Mouse (Mus musculus): ENCODE results near the gene Anapc2. TPM values are rescaled to one million over a fixed set of nuclear protein-coding genes. Genes with fewer than 3 reads are reported as not detected.

Anapc2 gene
- polyA plus RNA-seq, 1 experiment from 2014 or later, result 114 TPM

DNA sequence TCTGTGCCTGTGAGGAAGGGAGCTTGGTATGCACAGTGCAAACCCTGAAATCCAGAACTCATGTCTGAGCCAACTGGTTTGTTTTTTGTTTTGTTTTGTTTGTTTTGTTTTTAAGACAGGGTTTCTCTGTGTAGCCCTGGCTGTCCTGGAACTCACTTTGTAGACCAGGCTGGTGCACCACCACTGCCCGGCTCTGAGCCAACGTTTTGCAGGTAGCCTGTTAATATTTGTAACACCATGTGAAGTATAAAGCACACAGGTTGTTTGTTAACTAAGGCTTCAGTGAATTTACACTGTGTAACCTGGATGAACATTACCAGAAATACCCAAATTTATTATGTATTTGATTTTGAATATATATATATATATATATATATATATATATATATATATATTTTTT, 53.8 kb downstream of the Anapc2 start:
- 76% methylated on average over 2 of the region's 2 CpGs for WGBS
- no peak for DNase-seq (ENCODE audit: low spot score)
- H3K9ac ChIP-seq, result no peak overlapping the region
- H3K4me2 ChIP-seq (replicated peaks), result no peak overlapping the region
- no peak overlapping the region for H3K27ac ChIP-seq
- no peaks in the 10 kb centered on the region for H3K9me3 ChIP-seq (ENCODE audit: control insufficient read depth, low read length)
- ATAC-seq (ENCODE audit: low FRiP score), result no peak
- peaks cover 12% of the 10 kb centered on the region; the same call in 1 of the 2 replicates for H3K27me3 ChIP-seq (ENCODE audit: control insufficient read depth, insufficient read depth, low read length)
- no peaks in the 10 kb centered on the region for H3K4me1 ChIP-seq (replicated peaks; ENCODE audit: control insufficient read depth, insufficient read depth, low read length)
- no peaks in the 10 kb centered on the region for H3K36me3 ChIP-seq (replicated peaks; ENCODE audit: control insufficient read depth, insufficient read depth)
- H3K4me3 ChIP-seq (replicated peaks; ENCODE audit: low read length), result no peak overlapping the region

- H3K4me2 ChIP-seq (replicated peaks), result no peak overlapping the region
- peaks cover 10% of the 10 kb centered on the region for H3K4me1 ChIP-seq (replicated peaks; ENCODE audit: control insufficient read depth, insufficient read depth, low read length)
- 32% methylated on average over 7 of the region's 7 CpGs for WGBS
- DNase-seq (ENCODE audit: low spot score), result peak; percentile 49
- no peak overlapping the region for H3K4me3 ChIP-seq (replicated peaks; ENCODE audit: low read length)
- no peaks in the 10 kb centered on the region for H3K27me3 ChIP-seq (ENCODE audit: control insufficient read depth, insufficient read depth, low read length)
- H3K9me3 ChIP-seq (ENCODE audit: control insufficient read depth, low read length), result no peaks in the 10 kb centered on the region
- no peak overlapping the region for H3K27ac ChIP-seq
- no peak for ATAC-seq (ENCODE audit: low FRiP score)
- H3K36me3 ChIP-seq (replicated peaks; ENCODE audit: control insufficient read depth, insufficient read depth), result no peaks in the 10 kb centered on the region
- no peak overlapping the region for H3K9ac ChIP-seq
Measured at GRCm38 (mm10) chr2:25328440-25328839, 56.2 kb downstream of the Anapc2 start.

GRCm38 (mm10) chr2:25331470-25331869, 59.2 kb downstream of the Anapc2 start:
- Histone ChIP-seq H3K36me3 (replicated peaks; ENCODE audit: control insufficient read depth, insufficient read depth) (peaks cover 26% of the 10 kb centered on the region), H3K4me2 (replicated peaks) (peak overlapping the region; percentile 91), H3K9ac (peak overlapping the region; percentile 97), H3K27ac (no peak overlapping the region), H3K9me3 (ENCODE audit: control insufficient read depth, low read length) (no peaks in the 10 kb centered on the region), H3K4me1 (replicated peaks; ENCODE audit: control insufficient read depth, insufficient read depth, low read length) (peaks cover 15% of the 10 kb centered on the region), H3K27me3 (ENCODE audit: control insufficient read depth, insufficient read depth, low read length) (no peaks in the 10 kb centered on the region), H3K4me3 (replicated peaks; ENCODE audit: low read length) (peak overlapping the region; percentile 98)
- no peak for DNase-seq (ENCODE audit: low spot score)
- no peak for ATAC-seq (ENCODE audit: low FRiP score)
- 62% methylated on average over 9 of the region's 9 CpGs for WGBS

DNA sequence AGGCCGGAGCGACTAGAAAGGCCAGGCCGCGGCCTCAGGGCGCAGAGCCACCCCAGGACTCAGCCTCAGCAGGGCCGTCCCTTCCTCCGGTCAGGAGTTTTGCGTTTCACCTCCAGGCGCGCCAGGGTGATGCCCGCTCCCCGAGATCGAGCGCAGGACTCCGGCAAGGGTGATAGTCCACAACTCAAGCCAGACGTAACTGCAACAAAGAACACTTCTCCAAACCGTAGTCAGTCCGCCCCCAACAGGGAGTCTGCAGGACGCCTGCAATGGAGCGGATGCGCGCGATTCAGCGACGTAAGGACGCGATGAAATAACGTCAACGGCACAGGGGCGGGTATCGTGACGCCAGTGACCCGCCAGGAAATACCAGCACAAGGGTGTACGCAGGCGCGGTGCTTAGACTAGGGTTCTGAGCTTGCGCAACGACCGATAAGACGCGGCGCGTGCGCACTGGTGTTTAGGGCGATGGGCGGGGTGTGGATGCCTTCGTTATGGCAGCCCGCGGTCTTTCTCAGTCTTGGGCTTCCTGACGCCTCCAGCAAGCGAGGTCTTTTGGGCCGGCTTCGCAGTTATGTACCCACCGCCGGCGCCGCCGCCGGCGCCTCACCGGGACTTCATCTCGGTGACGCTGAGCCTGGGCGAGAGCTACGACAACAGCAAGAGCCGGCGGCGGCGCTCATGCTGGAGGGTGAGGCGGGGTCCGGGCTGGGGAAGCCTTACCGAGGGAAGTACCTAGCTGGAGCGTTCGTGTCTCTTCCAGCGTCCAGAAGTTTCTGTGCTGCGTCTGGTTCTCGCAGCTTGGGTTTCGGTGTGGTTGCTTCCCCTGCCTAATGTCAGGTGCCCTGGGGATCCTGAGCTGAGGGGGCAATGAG, 60.2 kb downstream of the Anapc2 start, which contains the start of gene Man1b1:
Gene Man1b1, plus strand, starts transcription at position 53 of the 875 bp plus-strand sequence.
- Histone ChIP-seq H3K36me3 (replicated peaks; ENCODE audit: control insufficient read depth, insufficient read depth) (peaks cover 36% of the 10 kb centered on the region), H3K4me3 (replicated peaks; ENCODE audit: low read length) (peak within 1 kb of the TSS; percentile 98), H3K27ac (peak within 1 kb of the TSS; percentile 94), H3K27me3 (ENCODE audit: control insufficient read depth, insufficient read depth, low read length) (no peaks in the 10 kb centered on the region), H3K4me2 (replicated peaks) (peak within 1 kb of the TSS; percentile 91), H3K9ac (peak within 1 kb of the TSS; percentile 97), H3K9me3 (ENCODE audit: control insufficient read depth, low read length) (no peaks in the 10 kb centered on the region), H3K4me1 (replicated peaks; ENCODE audit: control insufficient read depth, insufficient read depth, low read length) (peaks cover 15% of the 10 kb centered on the region)
- peak; percentile 98 for ATAC-seq (ENCODE audit: low FRiP score)
- DNase-seq (ENCODE audit: low spot score), result peak; percentile 100
- WGBS, result under 1% methylated on average over 68 of the region's 78 CpGs

GRCm38 (mm10) chr2:25333569-25333968, 61.3 kb downstream of the Anapc2 start:
- Histone ChIP-seq H3K4me1 (replicated peaks; ENCODE audit: control insufficient read depth, insufficient read depth, low read length) (peaks cover 15% of the 10 kb centered on the region), H3K27ac (no peak overlapping the region), H3K4me2 (replicated peaks) (peak overlapping the region; percentile 91), H3K9me3 (ENCODE audit: control insufficient read depth, low read length) (no peaks in the 10 kb centered on the region), H3K36me3 (replicated peaks; ENCODE audit: control insufficient read depth, insufficient read depth) (peaks cover 47% of the 10 kb centered on the region), H3K27me3 (ENCODE audit: control insufficient read depth, insufficient read depth, low read length) (no peaks in the 10 kb centered on the region), H3K9ac (peak overlapping the region; percentile 97), H3K4me3 (replicated peaks; ENCODE audit: low read length) (peak overlapping the region; percentile 98)
- DNase-seq (ENCODE audit: low spot score), result no peak
- ATAC-seq (ENCODE audit: low FRiP score), result no peak
- 88% methylated on average over 2 of the region's 2 CpGs for WGBS

Other genes with a start within 250 kb of the Anapc2 start
- 117 and 126 TPM in 2 replicates for gene Nsmf, start 218.1 kb upstream of the Anapc2 start, polyA plus RNA-seq (2014; fragmentation: Nextera tagmentation; extraction: Ambion mirVana)
- gene Entpd8, start 192.2 kb upstream of the Anapc2 start, polyA plus RNA-seq (2014; fragmentation: Nextera tagmentation; extraction: Ambion mirVana), result 0.21 TPM in 1 of 2 replicates, not detected in the other
- gene Noxa1, start 177.3 kb upstream of the Anapc2 start, polyA plus RNA-seq (2014; fragmentation: Nextera tagmentation; extraction: Ambion mirVana), result not detected in 2 replicates
- gene Nrarp, start 91.7 kb upstream of the Anapc2 start, polyA plus RNA-seq (2014; fragmentation: Nextera tagmentation; extraction: Ambion mirVana), result 15.6 and 19.9 TPM in 2 replicates
- gene Tor4a, start 75.6 kb upstream of the Anapc2 start, polyA plus RNA-seq (2014; fragmentation: Nextera tagmentation; extraction: Ambion mirVana), result 2.0 and 2.2 TPM in 2 replicates
- 88.0 and 91.6 TPM in 2 replicates for gene Nelfb, start 61.0 kb upstream of the Anapc2 start, polyA plus RNA-seq (2014; fragmentation: Nextera tagmentation; extraction: Ambion mirVana)
- gene Stpg3, start 57.8 kb upstream of the Anapc2 start, polyA plus RNA-seq (2014; fragmentation: Nextera tagmentation; extraction: Ambion mirVana), result not detected in 2 replicates
- gene Fam166a, start 53.7 kb upstream of the Anapc2 start, polyA plus RNA-seq (2014; fragmentation: Nextera tagmentation; extraction: Ambion mirVana), result not detected in 2 replicates
- 382 and 411 TPM in 2 replicates for gene Tubb4b, start 47.8 kb upstream of the Anapc2 start, polyA plus RNA-seq (2014; fragmentation: Nextera tagmentation; extraction: Ambion mirVana)
- gene Slc34a3, start 38.1 kb upstream of the Anapc2 start, polyA plus RNA-seq (2014; fragmentation: Nextera tagmentation; extraction: Ambion mirVana), result not detected in 2 replicates
- gene Rnf224, start 35.7 kb upstream of the Anapc2 start, polyA plus RNA-seq (2014; fragmentation: Nextera tagmentation; extraction: Ambion mirVana), result not detected in 2 replicates
- 166 and 177 TPM in 2 replicates for gene Rnf208, start 30.2 kb upstream of the Anapc2 start, polyA plus RNA-seq (2014; fragmentation: Nextera tagmentation; extraction: Ambion mirVana)
- 0.59 TPM in 1 of 2 replicates, not detected in the other for gene Cysrt1, start 30.0 kb upstream of the Anapc2 start, polyA plus RNA-seq (2014; fragmentation: Nextera tagmentation; extraction: Ambion mirVana)
- 2.9 and 5.3 TPM in 2 replicates for gene AL732309.1, start 25.6 kb upstream of the Anapc2 start, polyA plus RNA-seq (2014; fragmentation: Nextera tagmentation; extraction: Ambion mirVana)
- 9.8 and 12.5 TPM in 2 replicates for gene Tmem203, start 17.0 kb upstream of the Anapc2 start, polyA plus RNA-seq (2014; fragmentation: Nextera tagmentation; extraction: Ambion mirVana)
- 13.4 and 14.7 TPM in 2 replicates for gene Tprn, start 9.9 kb upstream of the Anapc2 start, polyA plus RNA-seq (2014; fragmentation: Nextera tagmentation; extraction: Ambion mirVana)
- 175 and 190 TPM in 2 replicates for gene Ssna1, start within 50 bp of the Anapc2 start, polyA plus RNA-seq (2014; fragmentation: Nextera tagmentation; extraction: Ambion mirVana)
- gene Tmem210, start 15.7 kb downstream of the Anapc2 start, polyA plus RNA-seq (2014; fragmentation: Nextera tagmentation; extraction: Ambion mirVana), result not detected in 2 replicates
- gene Lrrc26, start 17.4 kb downstream of the Anapc2 start, polyA plus RNA-seq (2014; fragmentation: Nextera tagmentation; extraction: Ambion mirVana), result not detected in 2 replicates
- 57.2 and 68.4 TPM in 2 replicates for gene Grin1, start 46.7 kb downstream of the Anapc2 start, polyA plus RNA-seq (2014; fragmentation: Nextera tagmentation; extraction: Ambion mirVana)
- gene Man1b1, start 59.9 kb downstream of the Anapc2 start, polyA plus RNA-seq (2014; fragmentation: Nextera tagmentation; extraction: Ambion mirVana), result 51.6 and 66.0 TPM in 2 replicates
- 21.5 and 24.7 TPM in 2 replicates for gene Dpp7, start 83.9 kb downstream of the Anapc2 start, polyA plus RNA-seq (2014; fragmentation: Nextera tagmentation; extraction: Ambion mirVana)
- 6.3 and 6.8 TPM in 2 replicates for gene Uap1l1, start 93.2 kb downstream of the Anapc2 start, polyA plus RNA-seq (2014; fragmentation: Nextera tagmentation; extraction: Ambion mirVana)
- gene Sapcd2, start 99.8 kb downstream of the Anapc2 start, polyA plus RNA-seq (2014; fragmentation: Nextera tagmentation; extraction: Ambion mirVana), result 10.0 and 10.8 TPM in 2 replicates
- gene Entpd2, start 123.4 kb downstream of the Anapc2 start, polyA plus RNA-seq (2014; fragmentation: Nextera tagmentation; extraction: Ambion mirVana), result 2.6 and 3.3 TPM in 2 replicates
- gene Npdc1, start 126.9 kb downstream of the Anapc2 start, polyA plus RNA-seq (2014; fragmentation: Nextera tagmentation; extraction: Ambion mirVana), result 365 and 378 TPM in 2 replicates
- 0.37 TPM in 1 of 2 replicates, not detected in the other for gene Fut7, start 150.8 kb downstream of the Anapc2 start, polyA plus RNA-seq (2014; fragmentation: Nextera tagmentation; extraction: Ambion mirVana)
- gene Abca2, start 156.2 kb downstream of the Anapc2 start, polyA plus RNA-seq (2014; fragmentation: Nextera tagmentation; extraction: Ambion mirVana), result 15.6 and 17.3 TPM in 2 replicates
- gene Clic3, start 184.4 kb downstream of the Anapc2 start, polyA plus RNA-seq (2014; fragmentation: Nextera tagmentation; extraction: Ambion mirVana), result 2.2 and 2.6 TPM in 2 replicates
- 93.1 and 109 TPM in 2 replicates for gene Paxx, start 188.6 kb downstream of the Anapc2 start, polyA plus RNA-seq (2014; fragmentation: Nextera tagmentation; extraction: Ambion mirVana)
- 230 and 390 TPM in 2 replicates for gene Ptgds, start 197.6 kb downstream of the Anapc2 start, polyA plus RNA-seq (2014; fragmentation: Nextera tagmentation; extraction: Ambion mirVana)
- gene Lcn12, start 221.4 kb downstream of the Anapc2 start, polyA plus RNA-seq (2014; fragmentation: Nextera tagmentation; extraction: Ambion mirVana), result not detected in 2 replicates
- 116 and 118 TPM in 2 replicates for gene Fbxw5, start 228.3 kb downstream of the Anapc2 start, polyA plus RNA-seq (2014; fragmentation: Nextera tagmentation; extraction: Ambion mirVana)
- gene C8g, start 229.2 kb downstream of the Anapc2 start, polyA plus RNA-seq (2014; fragmentation: Nextera tagmentation; extraction: Ambion mirVana), result 4.1 and 5.5 TPM in 2 replicates